Mouse (Mus musculus): ENCODE data around the gene Cacna2d3.

DNA sequence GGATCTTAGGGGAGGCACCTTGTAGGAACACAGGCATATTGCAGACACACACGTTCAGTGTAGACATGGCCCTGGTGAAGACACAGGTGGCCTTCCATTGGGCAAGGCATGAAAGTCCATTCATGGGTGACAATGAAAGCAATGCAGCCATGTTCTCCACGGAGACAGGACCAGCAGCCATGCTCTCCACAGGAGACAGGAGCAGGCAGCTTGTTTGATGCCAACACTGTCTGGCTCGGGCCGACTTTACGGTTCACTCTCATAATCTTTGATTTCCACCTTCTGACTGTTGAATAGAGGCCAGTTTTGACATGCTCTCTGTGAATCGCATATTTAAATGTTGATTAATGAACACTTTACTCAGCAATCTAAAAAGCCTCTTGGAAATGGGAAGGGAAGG is 610.0 kb downstream of the Cacna2d3 start:
- TF ChIP-seq GATA1 (IDR thresholded peaks at IDR 0.05; ENCODE audit: borderline replicate concordance, low read length) (no peak), FLI1 (IDR thresholded peaks at IDR 0.05; ENCODE audit: low read length) (no peak)

All from megakaryocyte, embryonic 14.5 days (primary cell).